Mouse (Mus musculus) frontal cortex, postnatal 25 days (tissue): ENCODE measurements around the gene Rab40c.

ENCODE experiments used
- DNase-seq, 2 experiments: peaks; one replicate each; pipeline ENCODE4 v3.0.0; 2022; ENCODE audit warnings: low spot score in 2 of 2

Rab40c gene

GRCm38 (mm10) chr17:25843122-25843521 lies 76.4 kb downstream of the Rab40c start:
- DNase-seq: no peak

GRCm38 (mm10) chr17:25842509-25842908 lies 77.0 kb downstream of the Rab40c start:
- DNase-seq: no peak

GRCm38 (mm10) chr17:25841117-25841880 lies 78.2 kb downstream of the Rab40c start, which contains the start of gene Gm20683:
Gene Gm20683 (minus strand): TSS chr17:25841763.
- no peak for DNase-seq

- no peak for DNase-seq
Measured at GRCm38 (mm10) chr17:25840519-25840918, 79.0 kb downstream of the Rab40c start.

GRCm38 (mm10) chr17:25839455-25840235 lies 79.9 kb downstream of the Rab40c start:
- DNase-seq: no peak

GRCm38 (mm10) chr17:25838904-25839303 lies 80.6 kb downstream of the Rab40c start:
- DNase-seq: no peak

- DNase-seq: no peak
Measured at GRCm38 (mm10) chr17:25837533-25837932, 82.0 kb downstream of the Rab40c start.

GRCm38 (mm10) chr17:25837076-25837410 lies 82.5 kb downstream of the Rab40c start, which contains the start of gene Rhbdl1:
Gene Rhbdl1 (minus strand): TSS chr17:25837295.
- peak; percentile 67 to 72 for DNase-seq

- DNase-seq: no peak
Measured at GRCm38 (mm10) chr17:25836397-25837075, 83.0 kb downstream of the Rab40c start.

- DNase-seq: no peak
Measured at GRCm38 (mm10) chr17:25835816-25836215, 83.7 kb downstream of the Rab40c start.

- no peak for DNase-seq
Measured at GRCm38 (mm10) chr17:25835301-25835700, 84.2 kb downstream of the Rab40c start.

- DNase-seq: no peak
Measured at GRCm38 (mm10) chr17:25834595-25835222, 84.8 kb downstream of the Rab40c start.

- DNase-seq: no peak
Measured at GRCm38 (mm10) chr17:25833961-25834594, 85.4 kb downstream of the Rab40c start.

GRCm38 (mm10) chr17:25833291-25833663 lies 86.2 kb downstream of the Rab40c start, which contains the start of gene Stub1:
Gene Stub1 (minus strand): TSS chr17:25833404.
- DNase-seq: peak in 1 of 2 experiments; percentile 77

- peak; percentile 95 to 96 for DNase-seq
Measured at GRCm38 (mm10) chr17:25832436-25833290, 86.9 kb downstream of the Rab40c start.
